Mouse (Mus musculus) natural killer cell, adult 2 months (primary cell): ENCODE results near the gene Lmod2.

Source experiments
- DNase-seq, 2 experiments: peaks; one replicate each; pipeline ENCODE4 v3.0.0; 2022; ENCODE audit warnings: low spot score in 2 of 2

Gene Lmod2

GRCm38 (mm10) chr6:24641286-24641685 lies 43.7 kb downstream of the Lmod2 start:
- no peak for DNase-seq

- DNase-seq, result no peak
Measured at GRCm38 (mm10) chr6:24642161-24642560, 44.6 kb downstream of the Lmod2 start.

DNA sequence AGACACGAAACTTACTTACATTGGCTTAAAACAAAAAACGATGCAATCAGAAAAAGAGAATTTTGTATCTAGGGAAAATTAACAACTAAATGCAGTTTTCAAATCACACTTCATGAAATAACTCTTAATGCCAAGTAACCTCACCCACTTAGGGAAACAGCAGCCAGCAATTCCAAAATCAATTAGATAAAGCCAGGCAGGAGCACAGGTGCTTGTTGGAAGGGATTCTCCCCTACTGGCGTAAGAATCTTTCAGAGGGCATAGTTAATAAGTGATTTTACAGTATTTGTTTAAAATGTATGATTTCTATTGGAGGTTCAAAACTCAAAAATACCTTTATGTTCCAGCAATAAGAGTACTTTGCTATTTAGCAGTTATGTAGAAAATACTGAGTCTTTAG lies 45.4 kb downstream of the Lmod2 start:
- no peak for DNase-seq

GRCm38 (mm10) chr6:24645346-24646053 lies 47.9 kb downstream of the Lmod2 start:
- DNase-seq, result no peak

DNA sequence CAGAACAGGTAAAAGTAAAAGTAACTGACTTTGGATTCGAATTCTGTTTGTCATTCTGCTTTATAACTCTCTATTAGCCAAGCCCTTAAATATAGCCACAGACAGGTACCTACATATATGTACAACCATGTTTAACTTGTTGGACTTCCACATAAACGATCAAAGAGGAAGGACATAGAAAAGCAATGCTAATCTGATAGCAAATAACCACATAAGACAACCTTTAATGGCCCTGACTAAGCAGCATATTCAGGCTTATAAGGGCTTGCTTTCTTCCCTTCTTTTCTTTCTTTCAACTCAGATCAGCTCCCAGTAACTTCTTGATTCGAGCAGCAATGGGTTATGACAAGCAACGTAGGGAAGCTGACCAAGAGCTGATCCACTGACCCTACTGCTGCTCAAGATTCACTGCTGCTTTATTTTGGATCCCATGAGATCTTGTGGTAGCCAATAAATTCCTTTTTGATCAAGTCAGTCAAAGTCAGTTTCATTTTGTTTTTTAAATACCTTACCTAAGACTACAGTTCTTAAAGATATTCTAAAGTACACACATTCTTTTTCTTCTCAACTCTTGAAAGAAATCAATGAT lies 49.6 kb downstream of the Lmod2 start:
- no peak for DNase-seq

DNA sequence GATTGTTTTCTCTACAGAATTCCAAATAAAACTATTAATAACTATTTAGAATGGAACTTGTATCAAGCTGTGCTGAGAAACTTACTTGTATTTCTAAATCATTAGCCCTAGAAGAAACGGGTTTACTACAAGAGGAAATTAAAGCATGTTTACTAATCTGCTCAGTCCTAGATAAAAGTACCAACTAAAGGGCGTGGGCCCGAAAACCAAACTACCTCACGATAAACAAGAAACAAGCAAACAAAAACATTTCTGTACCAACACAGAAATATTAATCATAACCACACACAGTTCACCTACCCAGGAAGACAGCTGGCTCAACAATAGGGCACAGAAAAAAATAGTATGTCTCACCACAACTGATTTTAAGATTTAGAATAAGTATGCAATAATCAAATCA lies 50.8 kb downstream of the Lmod2 start:
- no peak for DNase-seq

GRCm38 (mm10) chr6:24650719-24651118 lies 53.2 kb downstream of the Lmod2 start:
- DNase-seq, result no peak

DNA sequence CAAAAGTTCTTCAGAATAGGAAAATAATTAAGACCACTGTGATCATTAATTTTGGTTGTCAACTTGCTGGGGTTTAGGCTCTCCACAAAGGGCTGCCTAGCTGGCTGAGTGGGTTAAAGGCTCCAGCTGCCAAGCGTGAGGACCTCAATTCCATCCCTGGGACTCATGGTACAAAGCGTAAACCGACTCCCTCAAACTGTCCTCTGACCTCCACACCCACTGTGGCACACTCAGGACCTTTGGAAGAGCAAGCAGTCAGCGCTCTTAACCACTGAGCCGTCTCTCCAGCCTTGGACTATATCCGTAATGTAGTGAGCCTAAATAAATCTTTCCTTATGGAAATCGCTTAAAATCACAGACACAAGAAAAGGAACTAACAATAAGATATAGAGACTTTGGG lies 54.0 kb downstream of the Lmod2 start:
- no peak for DNase-seq
